Mouse (Mus musculus) fat pad, adult 2 months (tissue): ENCODE measurements around the gene Kif5a.

ENCODE experiments used
- DNase-seq: peaks from one replicate; pipeline ENCODE4 v3.0.0-alpha.2; 2011; ENCODE audit warnings: low read depth, low spot score; ENCODE audit errors: extremely low read depth

The Kif5a gene

GRCm38 (mm10) chr10:127289573-127290191 is 26.5 kb upstream of the Kif5a start:
- DNase-seq, result no peak

DNA sequence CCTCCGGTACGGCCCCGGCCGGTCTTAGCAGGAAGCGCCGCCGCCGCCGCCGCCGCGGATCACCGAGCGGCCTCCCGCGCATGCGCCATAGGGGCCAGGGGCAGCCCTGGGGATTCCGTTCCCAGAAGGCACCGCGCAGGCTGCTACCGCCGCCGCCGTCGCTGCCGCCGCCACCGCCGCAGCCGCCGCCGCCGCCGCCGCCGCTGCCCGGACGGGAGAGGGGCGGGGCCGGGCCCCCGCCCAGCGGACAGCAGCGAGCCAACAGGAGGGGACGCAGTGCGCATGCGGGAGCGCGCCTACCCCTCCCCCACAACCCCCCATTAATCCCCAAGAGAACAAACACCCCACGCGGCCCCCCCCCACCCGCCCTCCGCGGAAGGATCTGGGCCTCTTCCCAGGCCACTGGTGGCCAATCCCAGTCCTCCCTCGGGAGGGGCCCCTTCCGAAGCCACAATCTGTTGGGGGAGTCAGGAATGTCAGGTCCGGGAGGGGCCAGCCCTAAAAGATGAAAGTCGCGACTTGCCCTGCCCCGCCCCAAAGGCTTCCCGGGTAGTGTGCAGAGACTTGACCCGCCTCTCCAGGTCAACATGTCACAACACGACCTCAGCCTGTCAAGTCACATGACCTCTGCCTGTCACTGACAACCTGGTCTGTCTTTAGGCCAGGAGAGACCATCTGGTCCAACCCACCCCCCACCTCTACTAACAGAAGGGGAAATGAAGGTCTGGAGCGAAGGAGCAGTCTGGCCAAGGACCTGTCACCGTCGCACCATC is 25.8 kb upstream of the Kif5a start, which contains the start of gene Mbd6:
Gene Mbd6, minus strand, starts transcription at position 219 of the 773 bp plus-strand sequence.
- DNase-seq, result no peak

- no peak for DNase-seq
Observed at GRCm38 (mm10) chr10:127288328-127288799, 25.2 kb upstream of the Kif5a start.

DNA sequence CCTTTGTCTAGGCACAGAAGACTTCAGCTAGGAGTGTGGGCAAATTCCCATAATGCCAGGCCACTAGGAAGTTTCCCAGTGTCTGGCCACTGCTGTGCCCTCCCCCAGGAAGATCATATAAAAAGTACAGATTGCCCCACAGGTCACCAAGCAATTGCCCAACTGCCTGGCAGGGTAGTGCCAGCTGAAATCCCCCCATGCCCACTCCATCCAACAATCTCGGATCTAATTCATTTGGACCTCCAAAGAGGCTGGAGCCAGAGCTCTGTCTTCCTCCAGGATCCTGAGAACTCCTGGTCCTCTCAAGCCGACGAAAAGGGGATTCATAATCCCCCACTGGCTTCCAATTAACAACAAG is 24.8 kb upstream of the Kif5a start:
- DNase-seq, result no peak

GRCm38 (mm10) chr10:127287271-127287935 is 24.3 kb upstream of the Kif5a start:
- no peak for DNase-seq

- DNase-seq, result no peak
Observed at GRCm38 (mm10) chr10:127286730-127287129, 23.6 kb upstream of the Kif5a start.

DNA sequence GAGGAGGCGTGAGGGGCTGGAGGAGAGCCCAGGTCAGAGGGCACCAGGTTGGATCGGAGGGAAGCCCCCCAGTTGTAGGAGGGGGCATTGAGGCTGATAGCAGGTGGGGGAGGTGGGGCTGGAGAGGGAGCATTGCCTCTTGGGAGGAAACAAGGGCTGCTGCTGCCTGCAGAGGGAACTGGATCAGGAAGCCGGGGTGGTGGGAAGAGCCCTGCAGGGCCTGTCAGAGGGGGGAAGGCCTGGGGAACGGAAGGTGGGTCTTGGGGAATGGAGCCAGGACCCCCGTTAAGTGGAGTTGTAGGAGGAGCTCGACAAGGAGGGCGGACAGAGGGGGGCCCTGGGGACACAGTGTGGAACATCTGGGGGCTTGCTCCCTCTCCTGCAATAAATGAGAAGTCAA is 23.0 kb upstream of the Kif5a start:
- no peak for DNase-seq

- DNase-seq, result no peak
Observed at GRCm38 (mm10) chr10:127285644-127286043, 22.5 kb upstream of the Kif5a start.

GRCm38 (mm10) chr10:127284724-127285500 is 21.8 kb upstream of the Kif5a start:
- DNase-seq, result no peak

DNA sequence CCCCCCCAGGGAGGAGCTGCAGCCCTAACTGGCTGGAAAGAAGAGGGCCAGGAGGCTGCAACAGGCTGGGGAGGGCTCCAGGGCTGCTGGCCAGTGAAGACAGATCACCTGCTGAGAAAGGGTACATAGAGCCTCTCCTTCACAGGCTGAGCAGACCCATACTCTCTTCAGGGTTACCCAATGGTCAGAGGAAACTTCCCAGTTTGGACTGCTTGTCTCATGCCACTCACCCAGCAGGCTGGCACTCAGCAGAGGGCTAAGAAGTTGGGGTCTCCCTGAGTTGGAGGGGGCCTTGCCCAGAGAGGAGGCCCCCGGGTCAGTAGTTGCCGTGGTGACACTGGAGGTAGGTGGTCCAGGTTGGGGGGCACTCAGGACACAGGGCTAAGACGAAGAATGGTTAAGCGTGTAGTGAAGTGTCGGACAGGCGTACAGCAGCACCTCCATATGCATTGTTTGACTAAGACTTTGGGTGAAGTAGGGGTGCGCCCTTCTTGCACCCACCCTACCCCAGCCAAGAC is 21.0 kb upstream of the Kif5a start:
- DNase-seq, result no peak

- no peak for DNase-seq
Observed at GRCm38 (mm10) chr10:127282620-127283215, 19.6 kb upstream of the Kif5a start.

DNA sequence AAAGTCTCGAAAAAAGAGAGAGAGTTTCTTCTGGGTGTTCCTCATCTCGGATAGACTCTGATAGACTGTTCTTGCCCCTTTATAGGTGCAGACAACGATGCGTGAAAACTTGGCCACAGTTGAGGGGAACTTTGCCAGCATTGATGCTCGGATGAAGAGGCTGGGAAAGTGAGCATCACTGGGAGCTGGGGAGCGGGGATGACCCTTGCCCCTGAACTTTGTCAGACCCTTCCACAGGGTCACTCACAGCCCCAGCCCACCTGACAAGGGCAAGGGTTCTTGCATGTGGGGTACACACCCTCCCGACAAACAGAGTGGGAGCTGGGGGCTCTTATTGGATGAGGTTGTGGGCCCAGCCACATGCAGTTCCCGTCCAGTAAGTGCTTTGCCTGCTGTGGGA is 18.2 kb upstream of the Kif5a start:
- no peak for DNase-seq

DNA sequence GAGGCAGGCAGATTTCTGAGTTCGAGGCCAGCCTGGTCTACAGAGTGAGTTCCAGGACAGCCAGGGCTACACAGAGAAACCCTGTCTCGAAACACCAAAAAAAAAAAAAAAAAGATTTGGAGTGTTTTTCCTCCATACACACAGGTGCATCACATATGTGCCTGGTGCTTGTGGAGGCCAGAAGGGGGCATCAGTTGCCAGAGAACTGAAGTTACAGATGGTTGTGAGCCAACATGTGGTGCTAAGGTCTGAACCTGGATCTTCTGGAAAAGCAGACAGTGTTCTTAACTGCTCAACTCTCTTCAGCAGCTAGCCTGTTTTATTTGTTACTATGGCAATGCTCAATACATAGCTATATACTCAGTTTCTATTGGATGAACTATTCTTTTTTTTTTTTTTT is 16.6 kb upstream of the Kif5a start:
- no peak for DNase-seq

- DNase-seq, result no peak
Observed at GRCm38 (mm10) chr10:127274261-127275022, 11.3 kb upstream of the Kif5a start.

DNA sequence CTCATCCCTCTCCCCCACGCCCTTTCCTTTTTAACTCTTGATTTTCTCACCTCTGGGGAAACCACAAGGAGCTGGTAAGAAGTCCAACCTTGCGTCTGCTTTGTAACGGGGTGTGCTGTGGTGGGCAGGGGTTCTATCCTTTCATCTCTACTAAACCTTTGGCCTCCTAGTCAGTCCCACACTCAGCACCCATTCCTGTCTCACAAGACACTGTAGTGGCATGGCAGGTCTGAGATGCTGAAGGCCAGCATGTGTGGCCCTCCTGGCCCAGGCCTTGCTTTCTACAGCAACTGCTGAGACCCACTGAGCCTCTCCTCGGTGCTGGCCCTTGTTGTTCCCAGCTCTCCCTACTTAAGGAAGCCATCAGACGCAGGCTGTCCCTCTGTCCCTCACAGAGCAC is 9.2 kb upstream of the Kif5a start:
- DNase-seq, result no peak

GRCm38 (mm10) chr10:127269884-127270283 is 6.7 kb upstream of the Kif5a start:
- no peak for DNase-seq

GRCm38 (mm10) chr10:127269036-127269435 is 5.9 kb upstream of the Kif5a start:
- no peak for DNase-seq

- DNase-seq, result no peak
Observed at GRCm38 (mm10) chr10:127268401-127268800, 5.3 kb upstream of the Kif5a start.

DNA sequence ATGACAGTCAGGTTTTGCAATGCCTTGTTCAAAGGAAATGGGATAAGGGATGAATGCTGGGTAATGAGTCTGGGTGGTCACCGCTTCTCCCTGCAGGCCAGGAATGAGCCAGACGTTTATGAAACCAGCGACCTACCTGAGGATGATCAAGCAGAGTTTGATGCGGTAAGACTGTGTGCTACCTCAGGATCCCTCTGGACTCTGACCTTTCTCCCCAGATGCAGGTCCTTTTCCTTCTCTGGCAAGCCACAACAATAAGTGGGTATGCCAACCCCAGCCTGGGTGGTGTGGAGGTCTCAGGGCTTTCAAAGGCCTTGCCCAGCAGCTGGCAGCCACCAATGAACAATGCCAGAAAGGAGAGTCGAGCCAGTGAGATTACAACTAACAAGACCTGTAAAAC is 4.2 kb upstream of the Kif5a start:
- no peak for DNase-seq
